Mouse (Mus musculus): ENCODE results near the gene Il34. TPM values are rescaled to one million over a fixed set of nuclear protein-coding genes. Genes with fewer than 3 reads are reported as not detected.

Il34 gene
- polyA plus RNA-seq (2015; fragmentation: Nextera tagmentation; extraction: Ambion mirVana) = 2.5 and 2.6 TPM in 2 replicates

GRCm38 (mm10) chr8:110805669-110806068 is at the start of gene Il34:
Gene Il34 (minus strand): TSS chr8:110805924.
- H3K36me3 ChIP-seq = peaks cover 23% of the 10 kb centered on the region
- no peak within 1 kb of the TSS for H3K4me2 ChIP-seq
- ATAC-seq (ENCODE audit: low read depth) = no peak
- H3K27ac ChIP-seq (replicated peaks) = no peak within 1 kb of the TSS
- no peak within 1 kb of the TSS for H3K4me3 ChIP-seq
- no peaks in the 10 kb centered on the region for H3K4me1 ChIP-seq (replicated peaks)
- no peaks in the 10 kb centered on the region for H3K27me3 ChIP-seq
- no peaks in the 10 kb centered on the region for H3K9me3 ChIP-seq
- no peak within 1 kb of the TSS for H3K9ac ChIP-seq
- WGBS = 47% methylated on average over 12 of the region's 12 CpGs

GRCm38 (mm10) chr8:110851186-110851585 is 45.5 kb upstream of the Il34 start:
- H3K36me3 ChIP-seq = peaks cover 68% of the 10 kb centered on the region
- H3K4me1 ChIP-seq (replicated peaks) = peaks cover 13% of the 10 kb centered on the region
- WGBS = 96% methylated on average over 10 of the region's 10 CpGs

GRCm38 (mm10) chr8:110847645-110848495 is 42.1 kb upstream of the Il34 start:
- Histone ChIP-seq H3K9ac (peak overlapping the region; percentile 81), H3K36me3 (peaks cover 54% of the 10 kb centered on the region), H3K4me2 (peak overlapping the region; percentile 80), H3K27ac (replicated peaks) (no peak overlapping the region), H3K4me1 (replicated peaks) (peaks cover 33% of the 10 kb centered on the region), H3K9me3 (no peaks in the 10 kb centered on the region), H3K4me3 (peak overlapping the region; percentile 96), H3K27me3 (no peaks in the 10 kb centered on the region)
- ATAC-seq (ENCODE audit: low read depth) = no peak
- WGBS = 67% methylated on average over 14 of the region's 14 CpGs

More at GRCm38 (mm10) chr8:110851186-110851585, 45.5 kb upstream of the Il34 start:
- Histone ChIP-seq H3K27ac (replicated peaks) (no peak overlapping the region), H3K9me3 (no peaks in the 10 kb centered on the region), H3K4me2 (no peak overlapping the region), H3K9ac (no peak overlapping the region), H3K4me3 (no peak overlapping the region), H3K27me3 (no peaks in the 10 kb centered on the region)
- no peak for ATAC-seq (ENCODE audit: low read depth)

GRCm38 (mm10) chr8:110847171-110847549 is 41.4 kb upstream of the Il34 start:
- Histone ChIP-seq H3K27ac (replicated peaks) (peak overlapping the region; percentile 94), H3K36me3 (peaks cover 54% of the 10 kb centered on the region), H3K4me3 (peak overlapping the region; percentile 96), H3K4me2 (peak overlapping the region; percentile 80), H3K27me3 (no peaks in the 10 kb centered on the region), H3K4me1 (replicated peaks) (peaks cover 33% of the 10 kb centered on the region), H3K9me3 (no peaks in the 10 kb centered on the region), H3K9ac (peak overlapping the region; percentile 81)
- ATAC-seq (ENCODE audit: low read depth) = peak; percentile 43; the same call in 1 of the 2 replicates
- 2% methylated on average over 13 of the region's 13 CpGs for WGBS

GRCm38 (mm10) chr8:110846405-110847170 is 40.9 kb upstream of the Il34 start, which contains the start of the genes Cog4 and Sf3b3:
Gene Cog4 (plus strand): TSS chr8:110846600.
Gene Sf3b3 (minus strand): TSS chr8:110846787.
- peaks cover 52% of the 10 kb centered on the region for H3K36me3 ChIP-seq
- peak within 1 kb of the TSS; percentile 96 for H3K4me3 ChIP-seq
- peak within 1 kb of the TSS; percentile 94 for H3K27ac ChIP-seq (replicated peaks)
- no peaks in the 10 kb centered on the region for H3K27me3 ChIP-seq
- H3K4me1 ChIP-seq (replicated peaks) = peaks cover 33% of the 10 kb centered on the region
- ATAC-seq (ENCODE audit: low read depth) = peak; percentile 94
- under 1% methylated on average over 53 of the region's 53 CpGs for WGBS
- H3K9ac ChIP-seq = peak within 1 kb of the TSS; percentile 97
- H3K9me3 ChIP-seq = no peaks in the 10 kb centered on the region
- peak within 1 kb of the TSS; percentile 80 for H3K4me2 ChIP-seq

GRCm38 (mm10) chr8:110845821-110846404 is 40.2 kb upstream of the Il34 start:
- Histone ChIP-seq H3K4me3 (peak overlapping the region; percentile 96), H3K9me3 (no peaks in the 10 kb centered on the region), H3K27ac (replicated peaks) (peak overlapping the region; percentile 94), H3K4me2 (peak overlapping the region; percentile 80), H3K4me1 (replicated peaks) (peaks cover 33% of the 10 kb centered on the region), H3K36me3 (peaks cover 52% of the 10 kb centered on the region), H3K9ac (peak overlapping the region; percentile 97), H3K27me3 (no peaks in the 10 kb centered on the region)
- WGBS = 11% methylated on average over 17 of the region's 17 CpGs
- no peak for ATAC-seq (ENCODE audit: low read depth)

- H3K9me3 ChIP-seq = no peaks in the 10 kb centered on the region
These were observed 39.2 kb upstream of the Il34 start for GRCm38 (mm10) chr8:110844941-110845340.

GRCm38 (mm10) chr8:110843207-110843606 is 37.5 kb upstream of the Il34 start:
- WGBS = 91% methylated on average over 5 of the region's 5 CpGs
- no peak for ATAC-seq (ENCODE audit: low read depth)
- H3K36me3 ChIP-seq = peaks cover 64% of the 10 kb centered on the region

More at GRCm38 (mm10) chr8:110844941-110845340, 39.2 kb upstream of the Il34 start:
- Histone ChIP-seq H3K4me2 (peak overlapping the region; percentile 80), H3K36me3 (peaks cover 52% of the 10 kb centered on the region), H3K9ac (0 out of 2 replicates have a peak overlapping the region, but pooled peaks have one; percentile 97), H3K27ac (replicated peaks) (no peak overlapping the region), H3K4me3 (peak overlapping the region; percentile 96; the same call in 1 of the 2 replicates), H3K4me1 (replicated peaks) (peaks cover 33% of the 10 kb centered on the region), H3K27me3 (no peaks in the 10 kb centered on the region)
- ATAC-seq (ENCODE audit: low read depth) = no peak
- 84% methylated on average over 3 of the region's 3 CpGs for WGBS

GRCm38 (mm10) chr8:110842012-110842574 is 36.4 kb upstream of the Il34 start:
- Histone ChIP-seq H3K4me2 (no peak overlapping the region), H3K9me3 (no peaks in the 10 kb centered on the region), H3K36me3 (peaks cover 75% of the 10 kb centered on the region), H3K27me3 (no peaks in the 10 kb centered on the region), H3K4me1 (replicated peaks) (peaks cover 20% of the 10 kb centered on the region), H3K9ac (no peak overlapping the region), H3K27ac (replicated peaks) (no peak overlapping the region), H3K4me3 (no peak overlapping the region)
- WGBS = 93% methylated on average over 3 of the region's 3 CpGs
- no peak for ATAC-seq (ENCODE audit: low read depth)

More at GRCm38 (mm10) chr8:110843207-110843606, 37.5 kb upstream of the Il34 start:
- Histone ChIP-seq H3K27me3 (no peaks in the 10 kb centered on the region), H3K27ac (replicated peaks) (no peak overlapping the region), H3K9ac (no peak overlapping the region), H3K9me3 (no peaks in the 10 kb centered on the region), H3K4me1 (replicated peaks) (peaks cover 29% of the 10 kb centered on the region), H3K4me3 (no peak overlapping the region), H3K4me2 (no peak overlapping the region)

- 88% methylated on average over 3 of the region's 3 CpGs for WGBS
- no peak overlapping the region for H3K4me2 ChIP-seq
- ATAC-seq (ENCODE audit: low read depth) = no peak
- H3K9ac ChIP-seq = no peak overlapping the region
- H3K4me1 ChIP-seq (replicated peaks) = no peaks in the 10 kb centered on the region
- H3K36me3 ChIP-seq = peaks cover 96% of the 10 kb centered on the region
- H3K27me3 ChIP-seq = no peaks in the 10 kb centered on the region
- no peak overlapping the region for H3K4me3 ChIP-seq
- no peak overlapping the region for H3K27ac ChIP-seq (replicated peaks)
- H3K9me3 ChIP-seq = no peaks in the 10 kb centered on the region
These were observed 26.2 kb upstream of the Il34 start for GRCm38 (mm10) chr8:110831956-110832355.

- Histone ChIP-seq H3K4me3 (no peak overlapping the region), H3K4me2 (no peak overlapping the region), H3K36me3 (peaks cover 96% of the 10 kb centered on the region), H3K9me3 (no peaks in the 10 kb centered on the region), H3K27ac (replicated peaks) (no peak overlapping the region), H3K9ac (no peak overlapping the region), H3K27me3 (no peaks in the 10 kb centered on the region), H3K4me1 (replicated peaks) (no peaks in the 10 kb centered on the region)
- WGBS = 84% methylated on average over 3 of the region's 3 CpGs
- no peak for ATAC-seq (ENCODE audit: low read depth)
These were observed 22.8 kb upstream of the Il34 start for GRCm38 (mm10) chr8:110828511-110828910.
